Mouse (Mus musculus) midbrain, postnatal 0 days (tissue): ENCODE data around the gene Ptprt. TPM values are rescaled to one million over a fixed set of nuclear protein-coding genes. Genes with fewer than 3 reads are reported as not detected.

Experiments
- ATAC-seq: fragments of 200-750 bp; cut with Nextera tagmentation; 2 replicates; pipeline ENCODE4 v1.8.0; 2017; ENCODE audit warnings: moderate number of reproducible peaks, mild to moderate bottlenecking, moderate TSS enrichment, moderate library complexity; ENCODE audit not compliant: low FRiP score
- DNase-seq: peaks from one replicate; pipeline ENCODE4 v3.0.0-alpha.2; 2015; ENCODE audit warnings: low spot score
- H3K27ac ChIP-seq: fragments of 300-500 bp; sonication (generic); 2 replicates; pipeline ENCODE4 v1.5.1; 2014; ENCODE audit warnings: low read depth, mild to moderate bottlenecking, low read length, mixed read lengths
- H3K27me3 ChIP-seq: fragments of 300-500 bp; sonication (generic); 2 replicates; pipeline ENCODE4 v1.6.1; 2014; ENCODE audit warnings: low read length, control low read depth, mixed read lengths; ENCODE audit not compliant: insufficient read depth
- H3K36me3 ChIP-seq: fragments of 300-500 bp; sonication (generic); 2 replicates; pipeline ENCODE4 v1.6.1; 2014; ENCODE audit warnings: low read length, control low read depth, mixed read lengths; ENCODE audit not compliant: insufficient read depth
- H3K4me1 ChIP-seq: fragments of 300-500 bp; sonication (generic); 2 replicates; pipeline ENCODE4 v1.6.1; 2014; ENCODE audit warnings: mild to moderate bottlenecking, control low read depth, antibody characterized with exemption, low read length, mixed read lengths; ENCODE audit not compliant: insufficient read depth
- H3K4me2 ChIP-seq: fragments of 300-500 bp; sonication (generic); 2 replicates; pipeline ENCODE4 v1.6.1; 2014; ENCODE audit warnings: low read depth, mild to moderate bottlenecking, low read length, mixed read lengths; ENCODE audit not compliant: poor library complexity, severe bottlenecking
- H3K4me3 ChIP-seq: fragments of 300-500 bp; sonication (generic); 2 replicates; pipeline ENCODE4 v1.5.1; 2014; ENCODE audit warnings: low read depth, mild to moderate bottlenecking, low read length, moderate library complexity
- H3K9ac ChIP-seq: fragments of 300-500 bp; sonication (generic); replicated peaks from 2 replicates; pipeline ENCODE4 v1.6.1; 2014; ENCODE audit warnings: mild to moderate bottlenecking, low read length, moderate library complexity, mixed read lengths; ENCODE audit not compliant: poor library complexity, severe bottlenecking
- H3K9me3 ChIP-seq: fragments of 300-500 bp; sonication (generic); 2 replicates; pipeline ENCODE4 v1.6.1; 2016; ENCODE audit warnings: low read length, control low read depth
- CTCF ChIP-seq: IDR thresholded peaks from 2 replicates; pipeline ENCODE4 v1.5.1; 2016; ENCODE audit warnings: antibody characterized with exemption, mild to moderate bottlenecking
- WGBS: fragments of 180-500 bp; shearing (Covaris S2); extraction: QIAGEN DNeasy Blood & Tissue Kit; methylation state at CpG from one replicate; pipeline ENCODE4 v1.1.7; 2014; 5-methylcytosine and 5-hydroxymethylcytosine counted together
- polyA plus RNA-seq: library from polyadenylated mRNA; unstranded; fragments of >200 nt; fragmentation: Nextera tagmentation; extraction: Ambion mirVana; gene quantifications from 2 replicates; pipeline ENCODE4 v1.2.1, GENCODE M21; 2015
- total RNA-seq: library from RNA; depleted of rRNA; stranded (reverse); fragments of >200 nt; gene quantifications from 2 replicates; pipeline ENCODE4 v1.2.3, GENCODE M21; 2014

Gene Ptprt
- total and polyA plus RNA-seq, 2 experiments from 2014 or later: 12.6 to 72.2 TPM

GRCm38 (mm10) chr2:162692143-162692542 lies 31.2 kb upstream of the Ptprt start:
- Histone ChIP-seq H3K4me2 (no peak overlapping the region), H3K9ac (no peak overlapping the region), H3K27ac (no peak overlapping the region), H3K4me3 (no peak overlapping the region), H3K36me3 (no peaks in the 10 kb centered on the region), H3K9me3 (no peaks in the 10 kb centered on the region), H3K27me3 (no peaks in the 10 kb centered on the region; the same call in 1 of the 2 replicates), H3K4me1 (no peaks in the 10 kb centered on the region)
- DNase-seq (no peak), ATAC-seq (no peak)
- WGBS: 94% methylated on average over 12 of the region's 12 CpGs
- TF ChIP-seq CTCF: no peak

- Histone ChIP-seq H3K4me1 (no peaks in the 10 kb centered on the region), H3K9ac (no peak overlapping the region), H3K36me3 (no peaks in the 10 kb centered on the region), H3K27me3 (no peaks in the 10 kb centered on the region), H3K9me3 (no peaks in the 10 kb centered on the region), H3K4me3 (no peak overlapping the region), H3K4me2 (no peak overlapping the region), H3K27ac (no peak overlapping the region)
- 12% methylated on average over 6 of the region's 6 CpGs for WGBS
- peak; percentile 61 for DNase-seq
- no peak for ATAC-seq
- TF ChIP-seq CTCF: peak; percentile 78
Measured at GRCm38 (mm10) chr2:162682674-162683073, 21.7 kb upstream of the Ptprt start.

- Histone ChIP-seq H3K4me3 (peak overlapping the region; percentile 74), H3K4me2 (peak overlapping the region; percentile 96), H3K36me3 (0 out of 2 replicates have a peak, but pooled peaks cover 4% of the 10 kb centered on the region), H3K9ac (0 out of 2 replicates have a peak overlapping the region, but pooled peaks have one; percentile 77), H3K4me1 (no peaks in the 10 kb centered on the region), H3K27ac (no peak overlapping the region), H3K9me3 (no peaks in the 10 kb centered on the region), H3K27me3 (no peaks in the 10 kb centered on the region)
- DNase-seq: no peak
- no peak for ATAC-seq
- no peak for TF ChIP-seq CTCF
- WGBS: 0% methylated on average over 1 of the region's 1 CpGs
Measured at GRCm38 (mm10) chr2:162662431-162662970, 1.6 kb upstream of the Ptprt start.

- ATAC-seq: no peak
- peak overlapping the region; percentile 96 for H3K4me2 ChIP-seq
- DNase-seq: peak; percentile 34
- 0 out of 2 replicates have a peak, but pooled peaks cover 4% of the 10 kb centered on the region for H3K36me3 ChIP-seq
- peak overlapping the region; percentile 74 for H3K4me3 ChIP-seq
- H3K27me3 ChIP-seq: no peaks in the 10 kb centered on the region
- WGBS: 7% methylated on average over 4 of the region's 4 CpGs
- no peaks in the 10 kb centered on the region for H3K4me1 ChIP-seq
- H3K27ac ChIP-seq: 0 out of 2 replicates have a peak overlapping the region, but pooled peaks have one; percentile 14
- TF ChIP-seq CTCF: peak; percentile 53
- H3K9me3 ChIP-seq: no peaks in the 10 kb centered on the region
- peak overlapping the region; percentile 77 for H3K9ac ChIP-seq
Measured at GRCm38 (mm10) chr2:162661733-162662132, 786 bp upstream of the Ptprt start.

- WGBS: under 1% methylated on average over 55 of the region's 57 CpGs
- Histone ChIP-seq H3K4me3 (peak overlapping the region; percentile 74), H3K4me2 (peak overlapping the region; percentile 96), H3K9me3 (no peaks in the 10 kb centered on the region), H3K36me3 (no peaks in the 10 kb centered on the region), H3K27me3 (no peaks in the 10 kb centered on the region), H3K9ac (peak overlapping the region; percentile 77), H3K27ac (peak overlapping the region; percentile 65; the same call in 1 of the 2 replicates), H3K4me1 (no peaks in the 10 kb centered on the region)
- DNase-seq (peak; percentile 27), ATAC-seq (peak; percentile 4; the same call in 1 of the 2 replicates)
- no peak for TF ChIP-seq CTCF
Measured at GRCm38 (mm10) chr2:162660231-162660940, 561 bp downstream of the Ptprt start.

- peak; percentile 98 for TF ChIP-seq CTCF
- WGBS: under 1% methylated on average over 18 of the region's 18 CpGs
- Histone ChIP-seq H3K9ac (peak overlapping the region; percentile 42; the same call in 1 of the 2 replicates), H3K4me2 (peak overlapping the region; percentile 96), H3K4me1 (no peaks in the 10 kb centered on the region), H3K4me3 (peak overlapping the region; percentile 74), H3K9me3 (no peaks in the 10 kb centered on the region), H3K27me3 (no peaks in the 10 kb centered on the region), H3K36me3 (no peaks in the 10 kb centered on the region), H3K27ac (no peak overlapping the region)
- ATAC-seq: no peak
- peak; percentile 90 for DNase-seq
Measured at GRCm38 (mm10) chr2:162658997-162659396, 1.9 kb downstream of the Ptprt start.
